Mouse (Mus musculus): ENCODE results near the gene H2-Q10.
"Not testable (repeated sequence)": the region's sequence is repeated elsewhere in the genome, so short reads cannot be mapped to it uniquely, and the experiment has no call there.

- not testable (repeated sequence) for TF ChIP-seq POLR2A (IDR thresholded peaks at IDR 0.05; ENCODE audit: insufficient read depth, low read length); EP300 (IDR thresholded peaks at IDR 0.05; ENCODE audit: insufficient read depth, low read depth, low read length); CTCF (IDR thresholded peaks at IDR 0.05; ENCODE audit: low read depth, low read length)
These were observed 45.8 kb upstream of the H2-Q10 start for GRCm38 (mm10) chr17:35424106-35424505.

Measured in ES-Bruce4 (cell line).